Mouse (Mus musculus) liver, postnatal 0 days (tissue): ENCODE results near the gene Olfr282. TPM values are rescaled to one million over a fixed set of nuclear protein-coding genes. Genes with fewer than 3 reads are reported as not detected.
"Not testable (repeated sequence)": the region's sequence is repeated elsewhere in the genome, so short reads cannot be mapped to it uniquely, and the experiment has no call there.

Experiments
- ATAC-seq: fragments of 200-750 bp; cut with Nextera tagmentation; 2 replicates; pipeline ENCODE4 v1.8.0; 2017; ENCODE audit warnings: mild to moderate bottlenecking, moderate library complexity
- DNase-seq: peaks from one replicate; pipeline ENCODE4 v3.0.0-alpha.2; 2016
- H3K27ac ChIP-seq: fragments of 300-500 bp; sonication (generic); 2 replicates; pipeline ENCODE4 v1.5.1; 2014; ENCODE audit warnings: antibody characterized with exemption, moderate library complexity, mild to moderate bottlenecking, low read depth
- H3K27me3 ChIP-seq: fragments of 300-500 bp; sonication (generic); 2 replicates; pipeline ENCODE4 v1.6.1; 2014; ENCODE audit warnings: low read length, control low read depth, mixed read lengths; ENCODE audit not compliant: insufficient read depth
- H3K36me3 ChIP-seq: fragments of 300-500 bp; sonication (generic); replicated peaks from 2 replicates; pipeline ENCODE4 v1.6.1; 2014; ENCODE audit warnings: mild to moderate bottlenecking, control low read depth, low read length, moderate library complexity, mixed read lengths; ENCODE audit not compliant: insufficient read depth
- H3K4me1 ChIP-seq: fragments of 300-500 bp; sonication (generic); 2 replicates; pipeline ENCODE4 v1.6.1; 2014; ENCODE audit warnings: antibody characterized with exemption, mild to moderate bottlenecking, control low read depth; ENCODE audit not compliant: insufficient read depth
- H3K4me2 ChIP-seq: fragments of 300-500 bp; sonication (generic); 2 replicates; pipeline ENCODE4 v1.6.1; 2014; ENCODE audit warnings: low read depth, mild to moderate bottlenecking, low read length, moderate library complexity, mixed read lengths
- H3K4me3 ChIP-seq: fragments of 300-500 bp; sonication (generic); 2 replicates; pipeline ENCODE4 v1.5.1; 2014; ENCODE audit warnings: low read depth, low read length
- H3K9ac ChIP-seq: fragments of 300-500 bp; sonication (generic); replicated peaks from 2 replicates; pipeline ENCODE4 v1.6.1; 2014; ENCODE audit warnings: mild to moderate bottlenecking, moderate library complexity
- H3K9me3 ChIP-seq: fragments of 300-500 bp; sonication (generic); 2 replicates; pipeline ENCODE4 v1.6.1; 2016; ENCODE audit warnings: mild to moderate bottlenecking, control low read depth, low read length, mixed read lengths
- CTCF ChIP-seq: sonication (generic); IDR thresholded peaks from 2 replicates; pipeline ENCODE4 v1.5.1; 2016; ENCODE audit warnings: antibody characterized with exemption, low read depth
- EP300 ChIP-seq: IDR thresholded peaks from 2 replicates; pipeline ENCODE4 v1.6.1; 2016; ENCODE audit warnings: antibody characterized with exemption, low read depth, mild to moderate bottlenecking
- WGBS: fragments of 180-500 bp; shearing (Covaris S2); extraction: QIAGEN DNeasy Blood & Tissue Kit; methylation state at CpG from one replicate; pipeline ENCODE4 v1.1.7; 2014; ENCODE audit not compliant: insufficient replicate concordance; 5-methylcytosine and 5-hydroxymethylcytosine counted together
- polyA plus RNA-seq: library from polyadenylated mRNA; unstranded; fragments of >200 nt; fragmentation: Nextera tagmentation; extraction: Ambion mirVana; gene quantifications from 2 replicates; pipeline ENCODE4 v1.2.1, GENCODE M21; 2015

Gene Olfr282
- polyA plus RNA-seq: not detected in 2 replicates

DNA sequence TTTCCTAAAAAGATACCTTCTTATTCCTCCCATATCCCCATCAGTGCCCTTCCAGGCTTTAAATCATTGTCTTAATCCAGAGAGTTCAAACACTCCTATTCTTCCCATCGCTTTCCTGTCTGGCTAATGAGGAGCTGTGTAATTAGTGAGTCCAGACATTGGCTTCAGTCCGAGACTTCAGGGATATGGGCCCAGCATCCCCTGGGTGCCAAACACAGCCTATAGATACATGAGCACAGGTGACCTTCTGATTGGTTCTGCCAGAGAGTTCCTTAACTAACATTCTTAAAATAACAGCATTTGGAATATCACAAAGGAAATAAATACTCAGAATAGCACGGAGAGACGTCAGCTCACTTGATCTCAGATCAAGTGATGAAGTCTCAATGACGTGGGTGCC is at the start of gene Olfr282:
Gene Olfr282 (plus strand): TSS at position 301 of the 400 bp plus-strand sequence.
- not testable (repeated sequence) for H3K36me3 ChIP-seq, H3K4me2 ChIP-seq, H3K4me1 ChIP-seq, ATAC-seq, H3K4me3 ChIP-seq, H3K27ac ChIP-seq, DNase-seq, H3K9ac ChIP-seq, H3K27me3 ChIP-seq, H3K9me3 ChIP-seq
- 73% methylated on average over 5 of the region's 5 CpGs for WGBS

DNA sequence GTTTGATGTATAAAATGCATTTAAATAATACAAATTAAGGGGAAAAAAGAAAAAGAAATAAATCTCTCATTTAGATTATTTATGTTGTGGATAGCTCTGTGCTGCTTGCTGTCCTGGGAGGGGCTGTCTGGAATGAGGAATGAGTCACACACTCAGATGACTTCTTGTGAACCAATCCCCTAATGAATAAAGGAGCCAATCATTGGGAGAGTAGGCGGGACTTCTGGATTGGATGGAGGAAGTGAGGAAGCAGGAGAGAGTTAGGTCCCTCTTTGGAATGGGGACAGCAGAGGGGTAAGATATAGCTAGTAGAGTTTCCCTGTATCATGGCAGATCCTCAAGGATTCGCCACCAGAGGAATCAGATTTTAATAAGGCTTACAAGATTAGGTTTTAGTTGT is 43.4 kb upstream of the Olfr282 start:
- whole genome bisulfite sequencing: 65% methylated on average over 2 of the region's 2 CpGs
- DNase-seq: no peak

DNA sequence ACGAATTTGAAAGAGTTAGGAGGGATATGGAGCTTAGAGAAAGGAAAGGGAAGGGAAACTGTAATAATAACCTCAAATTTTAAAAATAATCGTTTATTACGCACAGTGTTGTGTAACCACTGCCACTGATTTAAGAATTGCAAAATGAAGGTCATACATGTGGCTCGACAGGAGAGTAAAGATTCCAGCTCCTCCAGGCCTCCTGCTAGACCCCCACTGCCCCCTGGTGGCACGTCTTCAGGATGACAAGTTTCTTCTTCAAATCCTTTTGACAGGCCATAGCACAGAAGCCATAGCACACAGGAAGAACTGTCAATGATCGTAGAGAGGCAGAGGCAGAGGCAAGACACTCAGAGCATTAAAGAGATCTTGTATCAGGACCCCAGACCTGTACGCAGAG is 41.2 kb upstream of the Olfr282 start:
- WGBS: 21% methylated on average over 7 of the region's 7 CpGs
- H3K36me3 ChIP-seq: no peaks in the 10 kb centered on the region
- no peak for ATAC-seq

More for the DNA sequence above, 43.4 kb upstream of the Olfr282 start:
- TF ChIP-seq CTCF (no peak), EP300 (no peak)
- no peak overlapping the region for H3K27ac ChIP-seq
- no peaks in the 10 kb centered on the region for H3K36me3 ChIP-seq
- ATAC-seq: no peak
- H3K9me3 ChIP-seq: no peaks in the 10 kb centered on the region
- no peaks in the 10 kb centered on the region for H3K27me3 ChIP-seq
- no peak overlapping the region for H3K4me3 ChIP-seq
- no peaks in the 10 kb centered on the region for H3K4me1 ChIP-seq
- no peak overlapping the region for H3K9ac ChIP-seq
- no peak overlapping the region for H3K4me2 ChIP-seq

DNA sequence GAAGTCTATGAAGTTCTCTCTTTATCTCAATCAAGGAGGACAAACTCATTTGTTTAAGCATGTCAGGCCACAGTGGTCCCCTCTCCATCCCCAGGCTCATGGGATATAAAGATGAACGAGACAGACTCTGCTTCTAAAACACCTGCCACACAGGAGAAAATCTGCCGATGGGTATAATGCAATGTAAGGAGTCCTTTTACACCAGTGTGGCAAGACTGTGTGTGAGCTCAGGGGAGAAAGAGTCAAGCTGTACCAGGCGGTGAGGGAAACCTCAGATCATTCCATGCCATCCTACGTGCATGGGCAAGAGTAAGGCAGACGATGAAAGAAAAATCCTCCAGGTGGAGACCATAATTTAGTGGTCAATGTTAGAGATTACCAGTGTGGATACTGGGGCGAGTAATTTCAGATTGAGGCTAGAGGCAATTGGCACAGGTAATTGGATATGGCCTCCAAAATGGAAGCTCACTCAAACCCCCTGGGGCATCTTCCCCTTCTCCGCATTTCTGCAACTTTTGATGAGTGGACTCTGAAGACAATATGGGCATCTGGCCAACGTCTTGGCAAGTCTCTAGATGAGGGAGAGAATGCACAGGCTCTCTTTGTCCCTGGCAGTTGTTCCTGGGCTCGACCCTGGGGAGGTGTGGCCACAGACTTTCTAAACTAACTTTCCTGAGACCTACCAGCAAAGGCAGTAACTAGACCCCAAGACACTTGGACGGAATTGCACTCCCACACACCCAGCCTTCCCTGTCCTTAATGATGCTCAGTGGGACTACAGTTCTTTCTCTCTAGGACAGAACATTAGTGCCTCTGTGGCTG is 39.7 kb upstream of the Olfr282 start:
- ATAC-seq (no peak), DNase-seq (no peak)
- no peak overlapping the region for H3K27ac ChIP-seq
- H3K27me3 ChIP-seq: no peaks in the 10 kb centered on the region
- H3K9me3 ChIP-seq: no peaks in the 10 kb centered on the region
- no peak for TF ChIP-seq CTCF
- TF ChIP-seq EP300: no peak
- 67% methylated on average over 10 of the region's 10 CpGs for WGBS
- H3K36me3 ChIP-seq: no peaks in the 10 kb centered on the region
- H3K9ac ChIP-seq: no peak overlapping the region
- H3K4me2 ChIP-seq: no peak overlapping the region
- H3K4me3 ChIP-seq: no peak overlapping the region
- H3K4me1 ChIP-seq: no peaks in the 10 kb centered on the region

More for the DNA sequence above, 41.2 kb upstream of the Olfr282 start:
- H3K9ac ChIP-seq: no peak overlapping the region
- H3K27me3 ChIP-seq: no peaks in the 10 kb centered on the region
- no peaks in the 10 kb centered on the region for H3K9me3 ChIP-seq
- DNase-seq: peak; percentile 74
- H3K4me3 ChIP-seq: no peak overlapping the region
- H3K4me2 ChIP-seq: no peak overlapping the region
- H3K4me1 ChIP-seq: no peaks in the 10 kb centered on the region
- TF ChIP-seq CTCF: peak; percentile 82
- no peak for TF ChIP-seq EP300
- H3K27ac ChIP-seq: no peak overlapping the region

DNA sequence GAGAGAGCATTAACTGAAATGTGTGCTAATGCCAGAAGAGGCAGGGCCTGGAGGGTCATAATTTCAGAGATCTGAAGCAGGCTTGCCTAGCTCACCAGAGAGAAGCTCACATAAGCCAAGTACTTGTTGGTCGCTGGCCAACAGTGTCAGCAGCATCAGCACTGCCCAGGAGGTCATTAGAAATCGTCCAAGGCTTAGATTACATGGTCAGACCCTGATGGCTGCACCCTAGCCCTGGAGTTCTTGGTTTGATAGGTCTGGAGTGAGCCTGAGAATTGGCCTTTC is 39.2 kb upstream of the Olfr282 start:
- no peak for DNase-seq
- no peaks in the 10 kb centered on the region for H3K36me3 ChIP-seq
- no peak for ATAC-seq
- H3K9ac ChIP-seq: no peak overlapping the region
- no peak overlapping the region for H3K4me2 ChIP-seq
- no peaks in the 10 kb centered on the region for H3K27me3 ChIP-seq
- no peaks in the 10 kb centered on the region for H3K4me1 ChIP-seq
- no peak overlapping the region for H3K27ac ChIP-seq
- TF ChIP-seq CTCF (no peak), EP300 (no peak)
- 24% methylated on average over 2 of the region's 2 CpGs for WGBS
- no peaks in the 10 kb centered on the region for H3K9me3 ChIP-seq
- no peak overlapping the region for H3K4me3 ChIP-seq

DNA sequence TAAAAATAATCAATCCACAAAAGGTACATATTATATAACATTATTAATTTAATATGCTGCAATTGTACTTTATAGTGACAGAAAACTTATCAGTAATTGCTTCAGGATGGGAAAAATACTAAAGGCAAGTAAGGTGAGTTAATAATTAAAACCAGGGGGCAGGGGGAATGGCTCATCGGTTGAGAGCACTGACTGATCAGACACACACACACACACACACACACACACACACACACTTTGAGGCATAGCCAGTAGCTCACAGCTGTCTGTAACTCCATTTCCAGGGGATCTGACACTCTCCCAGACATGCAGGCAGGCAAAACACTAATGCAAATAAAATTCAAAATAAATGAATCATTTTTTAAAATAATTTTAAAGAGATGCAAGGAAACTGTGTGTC is 33.9 kb upstream of the Olfr282 start:
- H3K9me3 ChIP-seq: no peaks in the 10 kb centered on the region
- ATAC-seq: no peak
- H3K4me3 ChIP-seq: no peak overlapping the region
- TF ChIP-seq EP300 (no peak), CTCF (no peak)
- no peaks in the 10 kb centered on the region for H3K4me1 ChIP-seq
- WGBS: 70% methylated on average over 1 of the region's 1 CpGs
- H3K4me2 ChIP-seq: no peak overlapping the region
- H3K27ac ChIP-seq: no peak overlapping the region
- no peaks in the 10 kb centered on the region for H3K27me3 ChIP-seq
- no peak overlapping the region for H3K9ac ChIP-seq
- no peaks in the 10 kb centered on the region for H3K36me3 ChIP-seq
- DNase-seq: peak; percentile 6
